Mouse (Mus musculus) cerebellum, postnatal 14 days (tissue): ENCODE data around the gene Gm2a.
"Not testable (repeated sequence)": the region's sequence is repeated elsewhere in the genome, so short reads cannot be mapped to it uniquely, and the experiment has no call there.

Experiments used
- DNase-seq, 2 experiments: peaks; one replicate each; pipeline ENCODE4 v3.0.0; 2021; ENCODE audit warnings: mixed read lengths in 2 of 2

Gene Gm2a

GRCm38 (mm10) chr11:55097463-55098188, at the start of gene Gm2a:
TSS of gene Gm2a (plus strand) at chr11:55098115.
- DNase-seq = peak; percentile 94 to 96

- DNase-seq = no peak
Measured at GRCm38 (mm10) chr11:55050837-55051510, 46.9 kb upstream of the Gm2a start.

GRCm38 (mm10) chr11:55057511-55057910, 40.4 kb upstream of the Gm2a start:
- no peak for DNase-seq

- DNase-seq = no peak
Measured at GRCm38 (mm10) chr11:55060802-55061201, 37.1 kb upstream of the Gm2a start.

- DNase-seq = no peak
Measured at GRCm38 (mm10) chr11:55062856-55063255, 35.1 kb upstream of the Gm2a start.

GRCm38 (mm10) chr11:55066921-55067320, 31.0 kb upstream of the Gm2a start:
- no peak for DNase-seq

- no peak for DNase-seq
Measured at GRCm38 (mm10) chr11:55069023-55069422, 28.9 kb upstream of the Gm2a start.

- DNase-seq = no peak
Measured at GRCm38 (mm10) chr11:55071344-55071743, 26.6 kb upstream of the Gm2a start.

- no peak for DNase-seq
Measured at GRCm38 (mm10) chr11:55072467-55072866, 25.4 kb upstream of the Gm2a start.

GRCm38 (mm10) chr11:55073191-55073590, 24.7 kb upstream of the Gm2a start:
- DNase-seq = no peak

GRCm38 (mm10) chr11:55075602-55076001, 22.3 kb upstream of the Gm2a start:
- peak; percentile 72 to 79 for DNase-seq

- no peak for DNase-seq
Measured at GRCm38 (mm10) chr11:55076234-55076633, 21.7 kb upstream of the Gm2a start.

- peak; percentile 35 to 52 for DNase-seq
Measured at GRCm38 (mm10) chr11:55077331-55078231, 20.3 kb upstream of the Gm2a start, which contains the start of gene Ccdc69. TSS of gene Ccdc69 (minus strand) at chr11:55078131.

- no peak for DNase-seq
Measured at GRCm38 (mm10) chr11:55078502-55078901, 19.4 kb upstream of the Gm2a start.

GRCm38 (mm10) chr11:55079180-55079579, 18.7 kb upstream of the Gm2a start:
- no peak for DNase-seq

GRCm38 (mm10) chr11:55081206-55081605, 16.7 kb upstream of the Gm2a start:
- no peak for DNase-seq

- DNase-seq = no peak
Measured at GRCm38 (mm10) chr11:55084629-55085028, 13.3 kb upstream of the Gm2a start.

- peak; percentile 46 to 68 for DNase-seq
Measured at GRCm38 (mm10) chr11:55085396-55085795, 12.5 kb upstream of the Gm2a start.

- DNase-seq = peak; percentile 86 to 87
Measured at GRCm38 (mm10) chr11:55087006-55087405, 10.9 kb upstream of the Gm2a start.

- no peak for DNase-seq
Measured at GRCm38 (mm10) chr11:55089892-55090291, 8.0 kb upstream of the Gm2a start.

- no peak for DNase-seq
Measured at GRCm38 (mm10) chr11:55093096-55093495, 4.8 kb upstream of the Gm2a start.

- not testable (repeated sequence) for DNase-seq
Measured at GRCm38 (mm10) chr11:55096296-55096695, 1.6 kb upstream of the Gm2a start.
